13 mouse cellular contexts compared by ENCODE assay signal in genomic region chr1:34893831-34894230, GRCm38 (mm10). TPM values are rescaled to one million over a fixed set of nuclear protein-coding genes. Genes with fewer than 3 reads are reported as not detected.
DNase-seq lines count a peak whose midpoint lies in the region; ATAC-seq and TF ChIP-seq lines count a peak whose summit lies in the region.
"Had no signal": no experiment of that assay in that cellular context is flagged by ENCODE, and none has a peak within 500 bp of the region (broad histone marks: within the 10 kb centered on the region; RNA-seq: fewer than 3 reads in every experiment).

No protein-coding gene starts in this region.

- 76% methylated on average over 6 of the region's 6 CpGs for whole genome bisulfite sequencing in forebrain, embryonic 14.5 days
- 83% methylated on average over 6 of the region's 6 CpGs for WGBS in forebrain, embryonic 10.5 days
- WGBS in embryonic facial prominence, embryonic 14.5 days = 64% methylated on average over 6 of the region's 6 CpGs
- WGBS in thymus, adult 2 months = 79% methylated on average over 6 of the region's 6 CpGs

- H3K36me3 ChIP-seq in forebrain, embryonic 14.5 days (ENCODE audit: control insufficient read depth, insufficient read depth, low read length) = no peaks in the 10 kb centered on the region
- no peaks in the 10 kb centered on the region for H3K36me3 ChIP-seq in forebrain, embryonic 10.5 days (replicated peaks)
- no peaks in the 10 kb centered on the region for H3K36me3 ChIP-seq in E14TG2a.4 (ENCODE audit: insufficient read depth, low read length)
- no peaks in the 10 kb centered on the region for H3K36me3 ChIP-seq in embryonic facial prominence, embryonic 14.5 days (ENCODE audit: control insufficient read depth, insufficient read depth, low read length)
- H3K36me3 ChIP-seq in thymus, adult 2 months (ENCODE audit: control insufficient read depth, insufficient read depth, low read length) = no peaks in the 10 kb centered on the region
- H3K36me3 ChIP-seq: heart, embryonic 13.5 days; limb, embryonic 13.5 days; midbrain, embryonic 13.5 days had no signal

- intact Hi-C loops in left cerebral cortex, postnatal 4 days (cut with DNase I) = loop anchor here (5.0 to 10.0 kb wide), 2 partner anchors 1173 to 1241 kb away; partner anchors contain the start of gene Hs6st1
- intact Hi-C loops in left cerebral cortex, postnatal 10 days (cut with DNase I) = loop anchor here (5.0 to 10.0 kb wide), 5 partner anchors 491 to 1361 kb away; partner anchors contain the start of gene Hs6st1

- TF ChIP-seq POLR2A in thymus, adult 2 months (IDR thresholded peaks at IDR 0.05; ENCODE audit: control insufficient read depth, extremely low read depth, insufficient read depth, low read length, poor library complexity) = no peak

- H3K4me2 ChIP-seq in forebrain, embryonic 14.5 days (ENCODE audit: low read length) = no peak overlapping the region
- no peak overlapping the region for H3K4me2 ChIP-seq in embryonic facial prominence, embryonic 14.5 days (ENCODE audit: low read depth, low read length)
- H3K4me2 ChIP-seq: heart, embryonic 13.5 days; limb, embryonic 13.5 days; midbrain, embryonic 13.5 days had no signal

- no peak overlapping the region for H3K4me3 ChIP-seq in forebrain, embryonic 14.5 days (ENCODE audit: low read depth, low read length)
- no peak overlapping the region for H3K4me3 ChIP-seq in forebrain, embryonic 10.5 days
- H3K4me3 ChIP-seq in E14TG2a.4 (replicated peaks; ENCODE audit: low read length) = no peak overlapping the region
- H3K4me3 ChIP-seq in embryonic facial prominence, embryonic 14.5 days (ENCODE audit: low read depth, low read length) = no peak overlapping the region
- no peak overlapping the region for H3K4me3 ChIP-seq in thymus, adult 2 months (ENCODE audit: control insufficient read depth, insufficient read depth, low read length)
- H3K4me3 ChIP-seq: heart, embryonic 13.5 days; limb, embryonic 13.5 days; midbrain, embryonic 13.5 days had no signal

- H3K27ac ChIP-seq in forebrain, embryonic 14.5 days (ENCODE audit: low read depth, low read length) = no peak overlapping the region
- H3K27ac ChIP-seq in forebrain, embryonic 10.5 days = no peak overlapping the region
- no peak overlapping the region for H3K27ac ChIP-seq in embryonic facial prominence, embryonic 14.5 days (replicated peaks; ENCODE audit: low read depth, low read length)
- no peak overlapping the region for H3K27ac ChIP-seq in thymus, adult 2 months (ENCODE audit: control insufficient read depth, insufficient read depth, low read length)
- H3K27ac ChIP-seq: heart, embryonic 13.5 days; limb, embryonic 13.5 days; midbrain, embryonic 13.5 days had no signal

- H3K4me1 ChIP-seq in forebrain, embryonic 14.5 days (ENCODE audit: control insufficient read depth, insufficient read depth, low read length) = no peaks in the 10 kb centered on the region
- H3K4me1 ChIP-seq in forebrain, embryonic 10.5 days = no peaks in the 10 kb centered on the region
- H3K4me1 ChIP-seq in E14TG2a.4 (replicated peaks; ENCODE audit: low read depth, low read length) = no peaks in the 10 kb centered on the region
- H3K4me1 ChIP-seq in embryonic facial prominence, embryonic 14.5 days (ENCODE audit: control insufficient read depth, insufficient read depth, low read length) = no peaks in the 10 kb centered on the region
- H3K4me1 ChIP-seq in thymus, adult 2 months (replicated peaks; ENCODE audit: control insufficient read depth, insufficient read depth, low read length) = no peaks in the 10 kb centered on the region
- H3K4me1 ChIP-seq: limb, embryonic 13.5 days; midbrain, embryonic 13.5 days had no signal

- peak; percentile 6 for DNase-seq in forebrain, embryonic 14.5 days (ENCODE audit: low spot score)
- no peak for DNase-seq in forebrain, embryonic 10.5 days (ENCODE audit: extremely low spot score, low spot score)
- DNase-seq in left cerebral cortex, postnatal 4 days = peak; percentile 61
- DNase-seq in left cerebral cortex, postnatal 10 days (ENCODE audit: extremely low spot score in 1 of 2, low spot score in 2 of 2) = no peak
- peak; percentile 16 for DNase-seq in embryonic facial prominence, embryonic 14.5 days (ENCODE audit: low spot score)
- no peak for DNase-seq in thymus, adult 2 months
- no peak for DNase-seq in c-Kit-positive CD71-positive TER-119-positive erythroid progenitor cells, embryonic 14.5 days (ENCODE audit: low spot score)
- DNase-seq: kidney, postnatal 10 days; thymus, postnatal 14 days had no signal

- 0 out of 2 replicates have a peak, but pooled peaks have one; percentile 6 for TF ChIP-seq CTCF in E14TG2a.4 (conservative IDR thresholded peaks at IDR 0.05; ENCODE audit: low read length)
- TF ChIP-seq CTCF in thymus, adult 2 months (IDR thresholded peaks at IDR 0.05; ENCODE audit: borderline replicate concordance, control insufficient read depth, extremely low read depth, insufficient read depth, low read length, poor library complexity) = no peak

- H3K27me3 ChIP-seq in forebrain, embryonic 14.5 days (replicated peaks; ENCODE audit: control insufficient read depth, insufficient read depth, low read length) = no peaks in the 10 kb centered on the region
- no peaks in the 10 kb centered on the region for H3K27me3 ChIP-seq in forebrain, embryonic 10.5 days (ENCODE audit: poor library complexity, severe bottlenecking)
- no peaks in the 10 kb centered on the region for H3K27me3 ChIP-seq in E14TG2a.4 (ENCODE audit: insufficient read depth, low read length)
- no peaks in the 10 kb centered on the region for H3K27me3 ChIP-seq in embryonic facial prominence, embryonic 14.5 days (replicated peaks; ENCODE audit: control insufficient read depth, insufficient read depth, low read length)
- no peaks in the 10 kb centered on the region for H3K27me3 ChIP-seq in thymus, adult 2 months (ENCODE audit: control insufficient read depth, insufficient read depth, low read length)
- H3K27me3 ChIP-seq: midbrain, embryonic 13.5 days had no signal

- no peak for ATAC-seq in forebrain, embryonic 14.5 days
- no peak for ATAC-seq in embryonic facial prominence, embryonic 14.5 days (ENCODE audit: low read depth)

- H3K9me3 ChIP-seq in forebrain, embryonic 14.5 days (replicated peaks; ENCODE audit: control insufficient read depth, low read length) = no peaks in the 10 kb centered on the region
- no peaks in the 10 kb centered on the region for H3K9me3 ChIP-seq in forebrain, embryonic 10.5 days
- peaks cover 56% of the 10 kb centered on the region for H3K9me3 ChIP-seq in E14TG2a.4 (ENCODE audit: low read length)
- no peaks in the 10 kb centered on the region for H3K9me3 ChIP-seq in embryonic facial prominence, embryonic 14.5 days (ENCODE audit: control insufficient read depth, low read length)
- H3K9me3 ChIP-seq: heart, embryonic 13.5 days; limb, embryonic 13.5 days; midbrain, embryonic 13.5 days had no signal

- no peak overlapping the region for H3K9ac ChIP-seq in forebrain, embryonic 14.5 days (ENCODE audit: low read length)
- no peak overlapping the region for H3K9ac ChIP-seq in embryonic facial prominence, embryonic 14.5 days (ENCODE audit: low read depth, low read length)
- H3K9ac ChIP-seq: heart, embryonic 13.5 days; limb, embryonic 13.5 days; midbrain, embryonic 13.5 days had no signal

RNA-seq across cellular contexts. Expression of gene Plekhb2, which starts 44.1 kb away (rescaled TPM):
- polyA plus RNA-seq in forebrain, embryonic 14.5 days (2014; fragmentation: Nextera tagmentation; extraction: Ambion mirVana) = 60.0 and 70.5 TPM in 2 replicates
- 43.2 and 44.7 TPM in 2 replicates for polyA plus RNA-seq in forebrain, embryonic 10.5 days (2016; fragmentation: Nextera tagmentation; extraction: Ambion mirVana)
- 100 to 1,000 TPM; 125 to 130 TPM for total RNA-seq in left cerebral cortex, postnatal 4 days (2021)
- 100 to 1,000 TPM; 224 to 237 TPM for total RNA-seq in left cerebral cortex, postnatal 10 days (2021)
- 18.3 and 18.6 TPM in 2 replicates for polyA plus RNA-seq in embryonic facial prominence, embryonic 14.5 days (2014; fragmentation: Nextera tagmentation; extraction: Ambion mirVana)
- 48.3 and 52.4 TPM in 2 replicates for polyA plus RNA-seq in thymus, adult 2 months (2012; rRNA removed)

RNA-seq across cellular contexts. Expression of gene Fam168b, which starts 51.0 kb away (rescaled TPM):
- polyA plus RNA-seq in forebrain, embryonic 14.5 days (2014; fragmentation: Nextera tagmentation; extraction: Ambion mirVana) = 81.8 and 102 TPM in 2 replicates
- polyA plus RNA-seq in forebrain, embryonic 10.5 days (2016; fragmentation: Nextera tagmentation; extraction: Ambion mirVana) = 112 and 118 TPM in 2 replicates
- 100 to 1,000 TPM; 251 to 255 TPM for total RNA-seq in left cerebral cortex, postnatal 4 days (2021)
- total RNA-seq in left cerebral cortex, postnatal 10 days (2021) = 100 to 1,000 TPM; 227 to 237 TPM
- polyA plus RNA-seq in embryonic facial prominence, embryonic 14.5 days (2014; fragmentation: Nextera tagmentation; extraction: Ambion mirVana) = 68.1 and 75.1 TPM in 2 replicates
- 917 and 1,025 TPM in 2 replicates for polyA plus RNA-seq in thymus, adult 2 months (2012; rRNA removed)

Comparison
In these comparisons a context has a peak if more than half of its experiments do, and no peak if none do; other contexts are left out.
1. DNase-seq: peak in forebrain, embryonic 14.5 days (single experiment), left cerebral cortex, postnatal 4 days (single experiment) and embryonic facial prominence, embryonic 14.5 days (single experiment); none in forebrain, embryonic 10.5 days (single experiment), left cerebral cortex, postnatal 10 days (0 of 2), thymus, adult 2 months (single experiment) and c-Kit-positive CD71-positive TER-119-positive erythroid progenitor cells, embryonic 14.5 days (single experiment).